27 mouse cellular contexts compared by ENCODE assay signal in genomic region chr19:53166367-53166766, GRCm38 (mm10). TPM values are rescaled to one million over a fixed set of nuclear protein-coding genes. Genes with fewer than 3 reads are reported as not detected.
DNase-seq lines count a peak whose midpoint lies in the region; ATAC-seq and TF ChIP-seq lines count a peak whose summit lies in the region.
"Had no signal": no experiment of that assay in that cellular context is flagged by ENCODE, and none has a peak within 500 bp of the region (broad histone marks: within the 10 kb centered on the region; RNA-seq: fewer than 3 reads in every experiment).

No protein-coding gene starts in this region.

- DNase-seq in cerebellum, adult 8-10 months = peak; percentile 39
- no peak for DNase-seq in forebrain, postnatal 0 days
- DNase-seq in midbrain, embryonic 11.5 days (ENCODE audit: low spot score, missing footprints) = peak; percentile 59
- DNase-seq: adrenal gland, adult 8-10 months; gastrocnemius, postnatal 25 days; kidney, postnatal 4 days; lung, embryonic 14.5 days; lung, postnatal 14 days; thymus, adult 2 months; thymus, postnatal 36 days had no signal

- ATAC-seq in cerebellum, adult (ENCODE audit: insufficient number of reproducible peaks, low FRiP score, low TSS enrichment) = no peak
- ATAC-seq in forebrain, embryonic 16.5 days = 0 out of 2 replicates have a peak, but pooled peaks have one; percentile 30
- ATAC-seq in forebrain, postnatal 0 days = no peak
- ATAC-seq in hindbrain, embryonic 15.5 days (ENCODE audit: low FRiP score, low read depth) = no peak
- no peak for ATAC-seq in hindbrain, embryonic 12.5 days (ENCODE audit: low FRiP score)
- ATAC-seq in midbrain, embryonic 11.5 days (ENCODE audit: low FRiP score) = no peak
- no peak for ATAC-seq in midbrain, embryonic 16.5 days
- ATAC-seq: intestine, embryonic 15.5 days; midbrain, embryonic 15.5 days had no signal

- no peak overlapping the region for H3K9ac ChIP-seq in forebrain, embryonic 16.5 days (replicated peaks; ENCODE audit: low read depth, low read length)
- H3K9ac ChIP-seq in forebrain, postnatal 0 days = no peak overlapping the region
- no peak overlapping the region for H3K9ac ChIP-seq in hindbrain, embryonic 15.5 days
- no peak overlapping the region for H3K9ac ChIP-seq in hindbrain, embryonic 12.5 days
- no peak overlapping the region for H3K9ac ChIP-seq in midbrain, embryonic 11.5 days (ENCODE audit: low read length)
- no peak overlapping the region for H3K9ac ChIP-seq in midbrain, embryonic 16.5 days (ENCODE audit: low read depth, low read length)
- H3K9ac ChIP-seq: embryonic facial prominence, embryonic 15.5 days; forebrain, embryonic 13.5 days; heart, embryonic 15.5 days; hindbrain, embryonic 14.5 days; intestine, embryonic 15.5 days; limb, embryonic 12.5 days; liver, embryonic 15.5 days; lung, embryonic 14.5 days; midbrain, embryonic 15.5 days; neural tube, embryonic 12.5 days had no signal

- H3K9me3 ChIP-seq in forebrain, embryonic 16.5 days (ENCODE audit: control insufficient read depth, low read length) = no peaks in the 10 kb centered on the region
- no peaks in the 10 kb centered on the region for H3K9me3 ChIP-seq in forebrain, postnatal 0 days (ENCODE audit: low read length)
- no peaks in the 10 kb centered on the region for H3K9me3 ChIP-seq in hindbrain, embryonic 15.5 days
- no peaks in the 10 kb centered on the region for H3K9me3 ChIP-seq in hindbrain, embryonic 12.5 days (replicated peaks)
- no peaks in the 10 kb centered on the region for H3K9me3 ChIP-seq in midbrain, embryonic 11.5 days (ENCODE audit: control insufficient read depth, low read length)
- H3K9me3 ChIP-seq in midbrain, embryonic 16.5 days (replicated peaks; ENCODE audit: control insufficient read depth, low read length, poor library complexity, severe bottlenecking) = no peaks in the 10 kb centered on the region
- H3K9me3 ChIP-seq: embryonic facial prominence, embryonic 10.5 days; embryonic facial prominence, embryonic 15.5 days; forebrain, embryonic 13.5 days; G1E; heart, embryonic 15.5 days; intestine, embryonic 15.5 days; limb, embryonic 12.5 days; liver, embryonic 15.5 days; midbrain, embryonic 15.5 days; neural tube, embryonic 12.5 days had no signal

- no peak for TF ChIP-seq CTCF in forebrain, postnatal 0 days (IDR thresholded peaks at IDR 0.05; ENCODE audit: low read depth)

- H3K27ac ChIP-seq in forebrain, embryonic 16.5 days (ENCODE audit: low read length) = no peak overlapping the region
- no peak overlapping the region for H3K27ac ChIP-seq in forebrain, postnatal 0 days (ENCODE audit: low read depth, low read length)
- H3K27ac ChIP-seq in hindbrain, embryonic 15.5 days (replicated peaks) = 0 out of 2 replicates have a peak overlapping the region, but pooled peaks have one; percentile 7
- no peak overlapping the region for H3K27ac ChIP-seq in hindbrain, embryonic 12.5 days
- H3K27ac ChIP-seq in midbrain, embryonic 11.5 days (ENCODE audit: low read depth, low read length) = no peak overlapping the region
- no peak overlapping the region for H3K27ac ChIP-seq in midbrain, embryonic 16.5 days (ENCODE audit: low read length)
- H3K27ac ChIP-seq: embryonic facial prominence, embryonic 10.5 days; embryonic facial prominence, embryonic 15.5 days; forebrain, embryonic 13.5 days; heart, embryonic 15.5 days; hindbrain, embryonic 14.5 days; intestine, embryonic 15.5 days; kidney, postnatal 0 days; limb, embryonic 12.5 days; liver, embryonic 15.5 days; neural tube, embryonic 12.5 days had no signal

- no peak overlapping the region for H3K4me3 ChIP-seq in forebrain, embryonic 16.5 days (replicated peaks; ENCODE audit: low read length)
- no peak overlapping the region for H3K4me3 ChIP-seq in forebrain, postnatal 0 days (ENCODE audit: low read depth, low read length)
- H3K4me3 ChIP-seq in hindbrain, embryonic 15.5 days = no peak overlapping the region
- H3K4me3 ChIP-seq in hindbrain, embryonic 12.5 days = no peak overlapping the region
- no peak overlapping the region for H3K4me3 ChIP-seq in midbrain, embryonic 11.5 days (ENCODE audit: low read depth, low read length)
- no peak overlapping the region for H3K4me3 ChIP-seq in midbrain, embryonic 16.5 days (ENCODE audit: low read depth, low read length)
- H3K4me3 ChIP-seq: embryonic facial prominence, embryonic 10.5 days; embryonic facial prominence, embryonic 15.5 days; forebrain, embryonic 13.5 days; heart, embryonic 15.5 days; intestine, embryonic 15.5 days; limb, embryonic 12.5 days; liver, embryonic 15.5 days; midbrain, embryonic 15.5 days; neural tube, embryonic 12.5 days had no signal

- H3K4me2 ChIP-seq in forebrain, embryonic 16.5 days (ENCODE audit: low read length) = no peak overlapping the region
- no peak overlapping the region for H3K4me2 ChIP-seq in forebrain, postnatal 0 days (ENCODE audit: low read depth)
- no peak overlapping the region for H3K4me2 ChIP-seq in hindbrain, embryonic 15.5 days
- H3K4me2 ChIP-seq in hindbrain, embryonic 12.5 days (replicated peaks) = no peak overlapping the region
- H3K4me2 ChIP-seq in midbrain, embryonic 11.5 days = no peak overlapping the region
- H3K4me2 ChIP-seq in midbrain, embryonic 16.5 days (ENCODE audit: low read length) = no peak overlapping the region
- H3K4me2 ChIP-seq: embryonic facial prominence, embryonic 15.5 days; forebrain, embryonic 13.5 days; heart, embryonic 15.5 days; hindbrain, embryonic 14.5 days; intestine, embryonic 15.5 days; limb, embryonic 12.5 days; liver, embryonic 15.5 days; lung, embryonic 14.5 days; midbrain, embryonic 15.5 days; neural tube, embryonic 12.5 days had no signal

- H3K4me1 ChIP-seq in forebrain, embryonic 16.5 days (replicated peaks; ENCODE audit: control insufficient read depth, insufficient read depth, low read length) = peaks cover 22% of the 10 kb centered on the region
- peaks cover 21% of the 10 kb centered on the region for H3K4me1 ChIP-seq in forebrain, postnatal 0 days (ENCODE audit: insufficient read depth)
- peaks cover 20% of the 10 kb centered on the region for H3K4me1 ChIP-seq in hindbrain, embryonic 15.5 days (replicated peaks)
- H3K4me1 ChIP-seq in hindbrain, embryonic 12.5 days = no peaks in the 10 kb centered on the region
- no peaks in the 10 kb centered on the region; the same call in 1 of the 2 replicates for H3K4me1 ChIP-seq in midbrain, embryonic 11.5 days (ENCODE audit: control insufficient read depth, insufficient read depth, low read length)
- H3K4me1 ChIP-seq in midbrain, embryonic 16.5 days (ENCODE audit: control insufficient read depth, insufficient read depth, low read length) = peaks cover 2% of the 10 kb centered on the region; the same call in 1 of the 2 replicates
- H3K4me1 ChIP-seq: midbrain, embryonic 15.5 days; neural tube, embryonic 12.5 days had no signal

- WGBS in forebrain, embryonic 16.5 days = 88% methylated on average over 10 of the region's 10 CpGs
- WGBS in forebrain, postnatal 0 days = 78% methylated on average over 10 of the region's 10 CpGs
- WGBS in hindbrain, embryonic 15.5 days = 82% methylated on average over 10 of the region's 10 CpGs
- 92% methylated on average over 10 of the region's 10 CpGs for WGBS in hindbrain, embryonic 12.5 days
- WGBS in midbrain, embryonic 11.5 days = 96% methylated on average over 10 of the region's 10 CpGs
- WGBS in midbrain, embryonic 16.5 days = 91% methylated on average over 10 of the region's 10 CpGs

- H3K36me3 ChIP-seq in forebrain, embryonic 16.5 days (ENCODE audit: control insufficient read depth, insufficient read depth) = no peaks in the 10 kb centered on the region
- H3K36me3 ChIP-seq in forebrain, postnatal 0 days (ENCODE audit: insufficient read depth) = no peaks in the 10 kb centered on the region
- H3K36me3 ChIP-seq in hindbrain, embryonic 15.5 days = no peaks in the 10 kb centered on the region
- H3K36me3 ChIP-seq in hindbrain, embryonic 12.5 days = no peaks in the 10 kb centered on the region
- no peaks in the 10 kb centered on the region for H3K36me3 ChIP-seq in midbrain, embryonic 11.5 days (ENCODE audit: control insufficient read depth, insufficient read depth, low read length)
- no peaks in the 10 kb centered on the region for H3K36me3 ChIP-seq in midbrain, embryonic 16.5 days (ENCODE audit: control insufficient read depth, insufficient read depth, low read length)
- H3K36me3 ChIP-seq: embryonic facial prominence, embryonic 15.5 days; heart, embryonic 15.5 days; intestine, embryonic 15.5 days; midbrain, embryonic 15.5 days; neural tube, embryonic 12.5 days had no signal

- no peaks in the 10 kb centered on the region for H3K27me3 ChIP-seq in forebrain, embryonic 16.5 days (replicated peaks; ENCODE audit: control insufficient read depth, insufficient read depth, low read length)
- H3K27me3 ChIP-seq in forebrain, postnatal 0 days (ENCODE audit: insufficient read depth, low read length) = no peaks in the 10 kb centered on the region
- no peaks in the 10 kb centered on the region for H3K27me3 ChIP-seq in hindbrain, embryonic 15.5 days
- no peaks in the 10 kb centered on the region for H3K27me3 ChIP-seq in hindbrain, embryonic 12.5 days
- no peaks in the 10 kb centered on the region for H3K27me3 ChIP-seq in midbrain, embryonic 11.5 days (ENCODE audit: control insufficient read depth, insufficient read depth, low read length)
- no peaks in the 10 kb centered on the region for H3K27me3 ChIP-seq in midbrain, embryonic 16.5 days (ENCODE audit: control insufficient read depth, insufficient read depth, low read depth, low read length)
- H3K27me3 ChIP-seq: embryonic facial prominence, embryonic 15.5 days; forebrain, embryonic 13.5 days; heart, embryonic 15.5 days; intestine, embryonic 15.5 days; limb, embryonic 12.5 days; liver, embryonic 15.5 days; midbrain, embryonic 15.5 days; neural tube, embryonic 12.5 days had no signal

RNA-seq across cellular contexts. Expression of gene Add3, which starts 26.1 kb away (rescaled TPM):
- polyA plus RNA-seq in forebrain, embryonic 16.5 days (2015; fragmentation: Nextera tagmentation; extraction: Ambion mirVana) = 30.6 and 36.6 TPM in 2 replicates
- 51.9 and 52.6 TPM in 2 replicates for total RNA-seq in forebrain, postnatal 0 days (2014; rRNA removed)
- 35.9 and 52.3 TPM in 2 replicates for polyA plus RNA-seq in forebrain, postnatal 0 days (2015; fragmentation: Nextera tagmentation; extraction: Ambion mirVana)
- polyA plus RNA-seq in hindbrain, embryonic 15.5 days (2015; fragmentation: Nextera tagmentation; extraction: Ambion mirVana) = 40.7 and 46.1 TPM in 2 replicates
- 55.5 and 56.0 TPM in 2 replicates for polyA plus RNA-seq in hindbrain, embryonic 12.5 days (2016; fragmentation: Nextera tagmentation; extraction: Ambion mirVana)
- polyA plus RNA-seq in midbrain, embryonic 11.5 days (2014; fragmentation: Nextera tagmentation; extraction: Ambion mirVana) = 49.7 and 53.8 TPM in 2 replicates
- polyA plus RNA-seq in midbrain, embryonic 16.5 days (2015; fragmentation: Nextera tagmentation; extraction: Ambion mirVana) = 31.9 and 35.7 TPM in 2 replicates
